Mouse (Mus musculus) fibroblast of lung, adult 2 months (primary cell): ENCODE data around the gene Tmtc2.

Source experiments
- DNase-seq: peaks from one replicate; pipeline ENCODE4 v3.0.0-alpha.2; 2011; ENCODE audit warnings: low read depth

The Tmtc2 gene

GRCm38 (mm10) chr10:105573908-105574694, at the start of gene Tmtc2:
TSS of gene Tmtc2 (minus strand) at chr10:105574451.
- DNase-seq = peak; percentile 51

GRCm38 (mm10) chr10:105612117-105612516, 37.9 kb upstream of the Tmtc2 start:
- DNase-seq = no peak

- no peak for DNase-seq
Measured at GRCm38 (mm10) chr10:105598826-105599225, 24.6 kb upstream of the Tmtc2 start.

GRCm38 (mm10) chr10:105597226-105597625, 23.0 kb upstream of the Tmtc2 start:
- no peak for DNase-seq

- no peak for DNase-seq
Measured at GRCm38 (mm10) chr10:105595480-105596102, 21.3 kb upstream of the Tmtc2 start.

GRCm38 (mm10) chr10:105588141-105588540, 13.9 kb upstream of the Tmtc2 start:
- DNase-seq = no peak

- DNase-seq = no peak
Measured at GRCm38 (mm10) chr10:105579318-105579717, 5.1 kb upstream of the Tmtc2 start.

GRCm38 (mm10) chr10:105578291-105578845, 4.1 kb upstream of the Tmtc2 start:
- no peak for DNase-seq

- DNase-seq = peak; percentile 75
Measured at GRCm38 (mm10) chr10:105574695-105575660, 727 bp upstream of the Tmtc2 start.

- DNase-seq = no peak
Measured at GRCm38 (mm10) chr10:105573306-105573907, 844 bp downstream of the Tmtc2 start.

- DNase-seq = no peak
Measured at GRCm38 (mm10) chr10:105572829-105573228, 1.4 kb downstream of the Tmtc2 start.

- DNase-seq = no peak
Measured at GRCm38 (mm10) chr10:105572301-105572700, 1.9 kb downstream of the Tmtc2 start.

GRCm38 (mm10) chr10:105571831-105572230, 2.4 kb downstream of the Tmtc2 start:
- no peak for DNase-seq

- no peak for DNase-seq
Measured at GRCm38 (mm10) chr10:105571019-105571418, 3.2 kb downstream of the Tmtc2 start.

- no peak for DNase-seq
Measured at GRCm38 (mm10) chr10:105569573-105569972, 4.7 kb downstream of the Tmtc2 start.

- no peak for DNase-seq
Measured at GRCm38 (mm10) chr10:105567825-105568531, 6.3 kb downstream of the Tmtc2 start.

- DNase-seq = no peak
Measured at GRCm38 (mm10) chr10:105561548-105561947, 12.7 kb downstream of the Tmtc2 start.

GRCm38 (mm10) chr10:105557581-105557980, 16.7 kb downstream of the Tmtc2 start:
- no peak for DNase-seq

GRCm38 (mm10) chr10:105556890-105557572, 17.2 kb downstream of the Tmtc2 start:
- DNase-seq = no peak

- DNase-seq = no peak
Measured at GRCm38 (mm10) chr10:105554153-105554552, 20.1 kb downstream of the Tmtc2 start.
